Mouse (Mus musculus) left cerebral cortex, postnatal 36 days (tissue): Measurements from ENCODE around the gene Ccnk. TPM values are rescaled to one million over a fixed set of nuclear protein-coding genes. Genes with fewer than 3 reads are reported as not detected.

Experiments used
- DNase-seq, 2 experiments: peaks; one replicate each; pipeline ENCODE4 v3.0.0; 2021 to 2022; ENCODE audit warnings: low spot score in 2 of 2, mixed read lengths in 1 of 2
- intact Hi-C: fragments of 180-260 bp; cut with DNase I; formaldehyde crosslinking; loops from one replicate; pipeline ENCODE4 v1.15.1; 2025
- total RNA-seq, 2 experiments: library from RNA; stranded (reverse); gene quantifications; 2 replicates each; pipeline ENCODE4 v1.2.3; 2021

Ccnk gene
- total RNA-seq, 2 experiments from 2014 or later: 23.4 to 29.1 TPM

DNA sequence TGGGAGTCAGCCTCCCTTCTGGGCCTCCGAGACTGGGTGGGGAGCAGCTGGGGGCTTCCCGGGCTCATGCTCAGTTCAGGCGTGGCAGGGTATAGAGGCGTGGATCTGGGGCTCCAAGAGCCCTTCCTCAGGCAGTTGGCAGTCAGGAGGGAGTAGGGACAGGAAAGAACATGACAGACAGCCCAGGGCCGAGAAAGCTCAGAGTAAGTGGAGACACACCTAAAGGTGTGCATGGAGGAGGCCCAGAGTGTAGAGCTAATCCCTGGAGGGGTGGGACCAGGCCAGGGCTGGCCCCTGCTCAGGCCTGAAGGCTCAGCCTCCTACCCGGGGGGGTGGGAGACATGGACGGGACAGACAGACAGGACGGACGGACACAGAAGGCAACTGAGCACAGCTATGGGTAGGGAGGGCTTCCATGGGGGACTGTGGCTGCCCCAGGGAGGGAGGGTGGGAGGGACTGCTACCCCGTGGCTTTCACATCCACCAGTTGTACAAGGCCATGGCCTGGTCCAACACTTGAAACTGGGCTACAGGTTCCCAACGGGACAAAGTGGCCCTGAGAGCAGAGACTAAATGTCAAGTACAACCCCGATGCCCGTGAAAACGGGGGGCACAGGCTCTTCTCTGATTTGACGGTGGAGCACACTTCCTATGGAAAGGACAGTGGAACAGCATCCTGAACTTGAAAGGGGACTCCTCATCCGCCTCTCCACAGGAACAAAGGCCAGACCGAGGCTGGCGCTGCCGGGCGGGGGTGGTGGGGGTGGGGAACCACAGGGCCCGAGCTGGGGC lies 40.6 kb downstream of the Ccnk start:
- intact Hi-C loops: no loop called here
- DNase-seq: no peak

DNA sequence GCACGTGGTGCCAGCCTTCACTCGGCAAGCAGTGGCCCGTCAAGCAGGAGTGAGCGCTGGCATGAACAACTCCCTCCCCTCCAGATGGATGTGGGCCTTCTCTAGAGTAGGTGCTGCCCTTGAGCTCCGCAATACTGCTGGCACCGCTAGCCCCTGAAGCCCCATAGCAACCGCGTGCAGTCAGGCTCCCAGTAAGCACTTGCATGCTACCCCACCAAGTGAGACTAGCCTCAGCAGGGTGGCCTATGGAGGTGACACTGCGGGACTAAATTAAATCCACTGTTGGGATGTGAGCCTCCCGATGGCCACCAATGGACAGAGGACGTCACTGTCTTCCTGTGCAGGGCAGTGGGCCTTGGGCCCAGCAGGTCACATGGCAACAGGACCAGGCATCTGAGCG lies 41.2 kb downstream of the Ccnk start:
- intact Hi-C loops: no loop called here
- DNase-seq: no peak

DNA sequence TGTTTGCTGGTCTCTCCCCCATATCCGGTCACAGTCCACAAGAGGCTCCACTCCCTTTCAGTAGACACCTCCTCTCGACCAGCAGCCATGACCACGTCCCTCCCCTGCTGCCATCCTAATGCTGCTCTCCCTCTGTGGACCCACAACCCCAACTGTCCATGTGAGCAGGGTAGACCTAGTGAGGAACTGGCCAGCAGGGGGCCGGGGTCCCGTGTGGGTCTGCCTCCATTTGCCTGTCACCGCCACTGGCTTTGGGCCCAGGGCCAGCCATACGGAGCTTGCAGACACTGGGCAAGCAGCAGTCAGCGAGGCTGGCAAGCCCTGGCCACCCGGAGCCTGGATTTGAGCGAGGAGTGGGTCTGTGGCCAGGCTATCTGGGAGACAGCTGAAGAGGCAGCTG lies 41.8 kb downstream of the Ccnk start:
- intact Hi-C loops: no loop called here

DNA sequence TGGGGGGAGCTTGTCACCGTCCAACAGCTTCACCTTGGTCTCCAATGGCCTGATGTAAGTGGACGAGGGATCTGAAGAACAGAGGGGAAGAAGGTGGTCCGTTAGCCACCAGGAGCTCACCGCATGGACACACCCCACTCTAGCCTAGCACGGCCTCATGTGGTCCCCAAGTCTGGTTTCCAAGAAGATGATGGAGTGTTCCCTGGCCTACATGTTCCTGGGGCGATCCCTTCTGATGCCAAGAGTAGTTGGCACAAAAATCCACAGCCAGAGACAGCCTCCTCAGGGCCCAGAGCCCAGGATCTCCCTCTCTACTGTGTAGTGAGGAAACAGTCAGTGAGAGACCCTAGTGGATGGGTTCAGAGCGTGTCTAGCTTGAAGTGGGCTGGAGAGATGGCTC lies 42.3 kb downstream of the Ccnk start:
- intact Hi-C loops: no loop called here
- no peak for DNase-seq

More for the DNA sequence above, 41.8 kb downstream of the Ccnk start:
- no peak for DNase-seq

DNA sequence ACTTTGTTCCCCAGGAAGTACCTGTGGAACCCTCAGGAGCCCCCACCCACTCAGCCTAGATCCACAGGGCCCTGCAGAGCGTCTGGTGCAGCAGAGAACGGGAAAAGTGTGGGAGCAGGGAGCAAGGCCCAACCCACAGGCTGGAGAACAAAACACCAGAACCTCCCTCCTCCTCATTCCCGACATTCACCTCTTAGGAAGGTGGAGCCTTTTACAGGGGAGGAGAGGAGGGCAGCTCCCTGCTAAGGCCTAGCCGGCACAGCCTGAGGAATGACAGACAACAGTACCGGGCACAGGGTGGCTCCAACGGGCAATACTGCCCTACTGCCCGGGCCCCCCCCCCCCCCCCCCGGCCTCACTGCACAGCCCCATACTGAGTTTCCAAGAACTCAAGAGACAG lies 44.0 kb downstream of the Ccnk start:
- DNase-seq: no peak
- intact Hi-C loops: no loop called here

DNA sequence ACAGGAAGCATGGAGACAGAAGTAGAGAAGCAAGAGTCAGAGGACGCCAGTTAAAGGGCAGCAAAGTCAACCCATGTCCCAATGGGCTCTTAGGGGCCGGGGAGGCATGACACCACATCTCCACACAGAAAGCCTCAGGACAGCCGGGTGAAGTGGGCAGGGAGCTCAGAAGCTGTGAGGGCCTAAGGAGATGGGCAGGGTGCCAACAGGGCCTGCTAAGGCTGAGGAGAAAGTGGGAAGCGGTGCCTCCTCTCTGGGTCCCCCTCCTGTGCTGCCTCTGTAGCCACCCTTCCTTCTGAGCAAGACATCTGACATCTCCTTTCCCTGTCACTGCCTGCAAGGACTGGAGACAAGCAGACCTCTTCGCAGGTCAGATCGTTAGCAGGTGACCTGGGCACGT lies 46.4 kb downstream of the Ccnk start:
- intact Hi-C loops: no loop called here
- no peak for DNase-seq

DNA sequence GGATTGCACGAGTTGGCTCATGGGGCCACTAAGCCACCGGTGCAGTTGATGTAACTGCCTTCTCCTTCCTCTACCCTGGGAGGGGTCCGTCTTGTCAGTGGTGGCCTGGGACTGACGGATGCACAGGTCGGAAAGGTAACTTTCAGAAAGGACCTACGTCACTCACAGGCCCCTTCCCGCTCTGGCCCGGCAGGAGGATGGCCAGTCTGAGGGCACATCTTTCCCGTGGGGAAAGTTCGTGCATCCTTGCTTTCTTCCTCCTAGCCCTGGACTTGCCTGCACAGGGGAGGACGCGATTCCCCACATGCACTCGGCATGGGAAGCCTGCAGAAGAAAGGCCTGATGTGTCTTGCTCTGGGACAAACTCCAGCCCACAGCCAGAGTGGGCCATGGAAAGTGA lies 46.8 kb downstream of the Ccnk start:
- DNase-seq: no peak
- intact Hi-C loops: no loop called here

DNA sequence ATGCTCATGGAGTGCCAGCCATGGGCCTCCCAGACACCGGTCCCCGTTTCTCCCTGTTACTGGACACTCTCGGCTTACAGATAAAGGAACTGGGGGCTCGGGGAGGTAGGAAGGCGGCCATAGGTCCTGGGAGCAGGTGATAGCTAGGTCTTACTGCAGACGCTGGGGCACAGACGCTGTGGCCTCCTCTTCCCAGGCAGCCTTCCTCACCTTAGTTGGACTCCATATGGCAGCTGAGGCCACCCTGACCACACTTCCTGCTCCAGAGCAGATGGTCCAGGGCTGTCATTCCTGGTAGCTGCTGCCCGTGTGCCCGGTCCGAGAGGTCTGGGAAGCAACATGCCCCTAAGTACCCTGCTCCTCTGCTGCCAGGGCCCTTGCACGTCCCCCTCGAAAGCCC lies 47.6 kb downstream of the Ccnk start:
- no peak for DNase-seq
- intact Hi-C loops: no loop called here

DNA sequence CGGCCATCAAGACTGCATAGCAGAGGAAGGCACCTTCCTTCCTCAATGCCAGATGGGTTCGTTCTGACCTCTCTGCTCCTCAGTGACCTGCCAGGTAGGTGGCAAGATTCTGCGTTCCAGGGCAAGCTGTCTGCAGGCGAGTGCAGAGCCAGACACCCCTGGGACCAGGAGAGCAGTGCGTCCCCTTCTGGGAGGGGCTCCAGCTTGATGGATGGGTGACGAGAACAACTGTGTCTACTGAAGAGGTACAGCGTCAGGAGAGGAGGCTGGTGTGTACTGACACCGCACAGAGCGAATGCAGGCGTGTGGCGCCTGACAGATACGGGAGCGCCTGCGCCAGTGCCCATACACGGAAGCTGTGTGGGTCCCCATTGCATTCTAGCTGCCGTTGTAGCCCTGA lies 48.1 kb downstream of the Ccnk start:
- intact Hi-C loops: no loop called here

DNA sequence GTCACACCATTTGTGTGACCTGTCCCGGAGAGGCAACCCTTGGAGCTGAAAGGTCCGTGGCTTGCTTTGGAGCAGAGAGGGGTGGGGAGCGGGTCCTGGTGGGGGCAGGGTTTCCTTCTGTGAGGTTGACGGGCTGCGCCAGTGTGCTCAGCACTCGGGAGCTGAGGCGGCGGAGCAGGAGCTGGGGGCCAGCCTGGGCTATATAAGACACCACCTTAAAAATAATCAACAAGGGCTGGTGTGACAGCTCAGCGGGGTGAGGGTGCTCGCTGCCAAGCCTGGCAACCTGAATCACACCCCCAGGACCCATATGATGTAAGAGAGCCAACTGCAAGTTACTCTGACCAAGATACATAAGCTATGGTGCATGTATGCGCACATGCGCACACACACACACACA lies 50.7 kb downstream of the Ccnk start:
- intact Hi-C loops: no loop called here
- DNase-seq: no peak

More for the DNA sequence above, 48.1 kb downstream of the Ccnk start:
- no peak for DNase-seq

DNA sequence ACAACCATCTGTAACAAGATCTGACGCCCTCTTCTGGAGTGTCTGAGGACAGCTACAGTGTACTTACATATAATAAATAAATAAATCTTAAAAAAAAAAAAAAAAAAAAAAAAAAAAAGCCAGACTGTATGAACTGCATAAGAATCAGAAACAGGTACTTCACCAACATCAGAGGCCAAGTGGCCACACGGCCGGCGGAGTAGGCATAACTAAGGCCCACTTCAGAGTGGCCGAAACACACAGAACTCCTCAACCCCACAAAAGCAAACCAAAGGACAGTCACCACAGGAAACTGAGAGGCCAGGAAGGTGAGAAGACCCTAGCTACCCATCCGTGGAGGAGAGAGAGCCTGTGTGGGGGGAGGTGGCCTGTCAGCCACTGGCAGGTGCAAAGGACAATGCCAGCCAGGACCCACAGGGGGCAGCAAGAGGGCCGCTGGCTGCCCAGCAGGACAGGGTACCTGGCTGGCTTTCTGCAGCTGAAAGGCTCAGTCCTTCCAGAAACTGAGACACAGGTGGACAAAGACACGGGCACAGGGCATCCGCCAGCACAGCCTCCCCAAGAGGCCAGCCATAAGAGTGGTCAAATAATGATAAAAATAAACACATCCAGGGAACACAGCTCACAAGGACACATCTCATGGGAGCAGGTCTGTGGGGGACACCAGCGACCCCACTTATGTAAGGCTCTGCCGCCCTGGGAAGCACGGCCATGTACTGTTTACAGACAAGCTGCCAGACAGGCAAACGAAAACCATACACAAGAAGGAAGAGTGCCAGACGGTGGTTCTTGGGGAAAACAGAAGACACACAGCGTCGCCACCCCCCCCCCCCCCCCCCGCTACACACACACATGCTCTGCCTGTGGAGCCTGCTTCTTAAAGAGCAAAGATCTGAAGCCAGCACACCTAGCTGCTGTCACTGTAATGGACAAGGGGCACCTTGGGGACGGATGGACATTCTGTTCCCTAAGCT lies 51.7 kb downstream of the Ccnk start:
- intact Hi-C loops: no loop called here
- DNase-seq: no peak

DNA sequence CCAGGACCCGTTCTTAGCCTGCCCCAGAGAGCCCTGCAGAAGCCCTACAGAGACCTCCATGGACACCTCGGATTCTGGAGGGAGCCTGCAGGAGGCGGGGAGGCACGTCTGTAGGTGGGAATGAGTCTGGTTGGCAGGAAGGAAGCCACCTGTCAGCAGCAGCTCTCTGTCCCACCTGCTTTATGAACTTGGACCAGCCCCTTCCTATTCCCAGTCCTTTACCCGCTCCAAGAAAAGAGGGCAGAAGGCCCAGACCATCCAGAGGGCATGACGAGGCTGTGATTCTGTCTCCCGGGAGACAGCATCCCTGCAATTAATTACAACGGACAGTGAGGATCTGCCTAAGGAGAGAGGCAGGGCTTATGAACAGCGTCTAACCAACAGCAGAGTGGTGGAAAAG lies 52.5 kb downstream of the Ccnk start:
- intact Hi-C loops: no loop called here
- no peak for DNase-seq

DNA sequence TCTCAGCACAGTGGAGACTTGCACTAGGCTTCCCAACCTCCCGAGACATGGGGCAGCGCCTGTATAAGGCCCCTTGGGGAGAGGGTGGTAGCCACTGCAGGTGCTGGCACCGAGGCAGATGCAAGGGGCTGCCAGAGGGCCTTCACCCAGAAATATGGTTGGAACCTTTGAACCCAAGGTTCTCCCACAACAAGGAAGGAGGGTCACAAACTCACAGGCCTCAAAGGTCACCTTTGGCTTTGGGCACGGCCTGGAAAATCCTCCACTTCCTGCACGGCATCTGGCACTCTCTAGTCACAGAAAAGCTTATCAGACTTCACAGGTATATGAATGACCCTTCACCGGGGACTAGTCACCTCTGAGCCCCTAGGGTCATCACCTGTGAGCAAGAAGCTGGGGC lies 54.4 kb downstream of the Ccnk start:
- intact Hi-C loops: no loop called here
- DNase-seq: no peak

DNA sequence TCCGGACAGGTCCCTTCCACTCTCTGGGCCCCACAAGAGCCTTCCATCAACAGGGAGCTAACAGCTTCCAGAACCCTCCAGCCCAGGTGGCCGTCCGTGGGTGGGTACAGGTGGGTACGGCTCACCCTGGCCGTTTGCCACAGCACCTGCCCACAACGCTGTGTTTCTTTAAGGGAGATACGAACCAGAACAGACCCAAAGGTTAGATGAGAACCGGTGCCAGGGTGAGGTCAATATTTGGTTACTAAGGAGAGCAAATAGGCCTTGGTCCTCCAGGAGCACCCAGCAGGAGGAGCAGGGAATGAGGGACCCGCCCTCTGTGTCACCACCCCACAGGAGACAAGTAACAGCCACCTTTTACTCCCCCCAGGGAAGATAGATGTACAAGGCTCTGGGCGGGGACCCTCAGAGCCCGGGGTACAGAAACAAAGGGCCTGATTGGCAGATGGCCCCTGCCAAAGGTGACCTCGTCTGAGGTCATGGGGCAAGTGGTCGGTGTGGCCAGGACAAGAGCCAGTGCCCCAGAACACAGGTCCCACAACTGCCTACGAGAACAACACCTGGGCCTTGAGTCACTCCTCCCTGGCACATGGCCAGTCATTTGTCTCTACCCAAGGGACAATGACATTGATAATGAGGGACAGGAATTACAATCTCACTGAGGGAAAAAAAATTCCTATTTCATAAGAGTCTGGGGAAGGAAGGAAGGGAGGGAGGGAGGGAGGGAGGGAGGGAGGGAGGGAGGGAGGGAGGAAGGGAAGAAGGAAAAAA lies 55.6 kb downstream of the Ccnk start:
- intact Hi-C loops: loop anchor here (5.0 kb wide), 1 partner anchor 37 kb away; no protein-coding TSS in a partner anchor
- DNase-seq: no peak

DNA sequence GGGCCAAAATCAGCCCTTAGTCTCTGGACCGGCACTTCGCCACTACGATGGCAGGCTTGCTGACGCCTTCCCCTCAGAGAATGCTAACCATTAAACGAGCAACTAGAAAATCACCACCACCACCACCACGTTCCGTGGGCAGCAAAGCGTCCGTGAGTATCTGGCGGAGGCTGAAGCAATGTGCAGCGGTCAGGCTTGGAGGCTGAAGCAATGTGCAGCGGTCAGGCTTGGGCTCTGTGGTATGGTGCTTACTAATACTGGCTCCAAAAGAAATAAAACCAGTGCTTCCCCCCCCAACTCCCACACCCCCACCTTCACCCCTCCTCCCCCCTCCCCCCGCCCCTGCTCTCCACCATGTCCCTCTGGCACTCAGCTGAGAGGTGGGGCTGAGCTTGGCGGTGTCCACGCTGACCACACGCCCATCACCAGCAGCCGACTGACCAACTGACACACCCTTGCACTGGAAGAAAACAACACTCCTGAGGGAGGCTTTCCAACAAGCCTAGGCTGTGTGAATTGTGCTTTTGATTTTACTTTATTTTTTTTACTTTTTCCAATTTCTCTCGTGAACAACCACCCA lies 56.7 kb downstream of the Ccnk start:
- no peak for DNase-seq
- intact Hi-C loops: loop anchor here (5.0 kb wide), 1 partner anchor 36 kb away; no protein-coding TSS in a partner anchor

DNA sequence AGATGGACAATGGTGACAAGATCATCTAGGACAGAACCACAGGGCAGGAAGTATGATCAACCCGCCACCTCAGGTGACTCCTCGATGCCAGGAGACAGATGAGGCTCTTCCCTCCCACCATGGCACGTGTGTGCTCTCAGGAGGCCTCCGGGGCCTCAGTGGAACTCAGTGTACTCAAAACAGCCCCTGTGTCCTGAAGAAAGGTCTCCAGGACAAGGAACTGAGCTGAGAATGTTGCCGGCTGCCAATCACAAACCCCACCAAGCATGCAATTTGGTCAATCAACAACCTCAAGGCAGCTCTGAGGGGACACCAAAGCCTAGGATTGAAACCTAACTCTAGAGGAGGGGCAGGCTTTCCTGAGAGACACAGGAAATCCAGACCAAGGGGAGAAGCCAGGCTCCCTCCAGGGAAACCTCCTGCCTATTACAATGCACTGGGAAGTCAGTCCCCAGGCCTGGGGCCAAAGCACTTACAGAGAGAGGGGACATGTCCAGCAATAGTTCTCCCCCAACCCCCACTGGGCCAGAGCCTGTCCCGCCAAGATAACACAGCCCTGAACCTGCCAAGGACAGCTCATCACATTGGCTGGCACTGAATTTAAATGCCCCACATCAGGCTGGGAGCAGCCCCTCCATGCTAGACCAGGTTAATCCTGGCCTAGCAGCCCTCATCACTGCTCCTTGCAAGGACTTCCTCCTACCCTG lies 58.1 kb downstream of the Ccnk start:
- intact Hi-C loops: loop anchor here (5.0 kb wide), 1 partner anchor 35 kb away; no protein-coding TSS in a partner anchor
- DNase-seq: no peak

DNA sequence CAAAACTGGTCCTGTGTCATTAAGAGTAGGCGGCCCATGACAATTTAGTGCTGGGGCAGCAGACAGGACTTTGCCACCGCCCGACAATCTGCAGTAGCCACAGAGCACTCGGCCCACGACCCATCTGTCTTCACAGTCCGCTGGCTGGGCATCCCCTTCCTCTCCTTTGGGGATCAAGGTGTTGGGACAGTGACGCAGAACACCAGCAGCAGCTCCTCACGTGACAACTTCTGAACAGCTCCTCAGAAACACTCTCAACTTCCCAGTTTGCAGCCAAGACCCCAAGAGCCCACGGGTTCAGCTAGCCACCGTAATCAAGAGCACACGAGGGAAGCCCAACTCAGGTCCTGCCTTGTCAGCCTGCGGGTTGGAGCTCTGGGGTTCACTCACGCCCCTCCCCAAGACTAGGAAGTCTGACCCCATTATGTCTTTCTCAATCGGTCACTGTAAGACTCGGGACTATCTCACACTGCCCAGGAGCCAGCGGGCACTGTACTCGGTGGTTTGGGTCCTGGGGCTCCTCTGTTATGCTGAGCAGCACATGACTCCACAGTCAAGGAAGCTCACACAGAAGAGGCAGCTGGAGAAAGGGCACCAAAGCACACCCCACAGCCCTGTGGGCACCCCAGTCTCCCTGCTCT lies 59.1 kb downstream of the Ccnk start:
- intact Hi-C loops: loop anchor here (5.0 kb wide), 1 partner anchor 34 kb away; no protein-coding TSS in a partner anchor

DNA sequence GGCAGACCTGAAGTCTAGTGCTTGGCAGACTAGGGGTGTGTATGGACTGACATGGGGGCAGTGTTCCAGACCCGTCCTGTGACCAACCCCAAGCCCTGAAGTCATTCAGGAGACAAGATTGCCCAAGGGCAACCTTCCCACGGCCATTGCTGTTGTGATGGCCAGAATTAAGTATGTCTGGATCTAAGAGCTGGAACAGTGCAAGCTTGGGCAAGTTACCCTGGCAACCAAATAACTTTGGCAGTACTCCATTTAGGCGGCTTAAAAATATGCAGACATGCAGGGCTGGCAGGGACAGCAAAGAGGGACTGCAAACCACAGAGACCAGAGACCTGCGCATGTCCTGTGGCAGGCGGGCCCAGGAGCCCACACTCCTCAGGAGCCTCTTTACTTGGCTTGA lies 60.1 kb downstream of the Ccnk start:
- intact Hi-C loops: loop anchor here (5.0 kb wide), 1 partner anchor 33 kb away; no protein-coding TSS in a partner anchor
- peak; percentile 69 to 74 for DNase-seq

More for the DNA sequence above, 59.1 kb downstream of the Ccnk start:
- DNase-seq: no peak
